In genomic region chr5:30912156-30912555, GRCm38 (mm10) we compare ENCODE assay signal across 7 mouse cellular contexts. TPM values are rescaled to one million over a fixed set of nuclear protein-coding genes. Genes with fewer than 3 reads are reported as not detected.
DNase-seq lines count a peak whose midpoint lies in the region; ATAC-seq lines count a peak whose summit lies in the region.

No protein-coding gene starts in this region.

- H3K9ac ChIP-seq in neural tube, embryonic 11.5 days (ENCODE audit: low read length), result no peak overlapping the region
- no peak overlapping the region for H3K9ac ChIP-seq in heart, embryonic 12.5 days
- H3K9ac ChIP-seq in limb, embryonic 15.5 days, result no peak overlapping the region

- no peaks in the 10 kb centered on the region; the same call in 1 of the 2 replicates for H3K36me3 ChIP-seq in neural tube, embryonic 11.5 days (ENCODE audit: control insufficient read depth, insufficient read depth, low read length)
- peaks cover 6% of the 10 kb centered on the region for H3K36me3 ChIP-seq in heart, embryonic 12.5 days
- peaks cover 4% of the 10 kb centered on the region for H3K36me3 ChIP-seq in limb, embryonic 15.5 days

- no peak for DNase-seq in neural tube, embryonic 11.5 days (ENCODE audit: low spot score)
- no peak for DNase-seq in neural tube, embryonic 10.5 days (ENCODE audit: extremely low spot score, low spot score)
- no peak for DNase-seq in c-Kit-positive CD71-positive TER-119-positive erythroid progenitor cells, embryonic 14.5 days (ENCODE audit: low spot score)
- no peak for DNase-seq in layer of hippocampus, postnatal 25 days (ENCODE audit: extremely low spot score in 1 of 2, low spot score in 1 of 2)

- H3K4me1 ChIP-seq in neural tube, embryonic 11.5 days (ENCODE audit: control insufficient read depth, insufficient read depth, low read length), result peaks cover 19% of the 10 kb centered on the region
- H3K4me1 ChIP-seq in heart, embryonic 12.5 days (replicated peaks), result peaks cover 83% of the 10 kb centered on the region
- peaks cover 76% of the 10 kb centered on the region for H3K4me1 ChIP-seq in limb, embryonic 15.5 days

- no peaks in the 10 kb centered on the region for H3K27me3 ChIP-seq in neural tube, embryonic 11.5 days (ENCODE audit: control insufficient read depth, insufficient read depth, low read length)
- no peaks in the 10 kb centered on the region for H3K27me3 ChIP-seq in heart, embryonic 12.5 days (replicated peaks)
- no peaks in the 10 kb centered on the region for H3K27me3 ChIP-seq in limb, embryonic 15.5 days

- no peaks in the 10 kb centered on the region for H3K9me3 ChIP-seq in neural tube, embryonic 11.5 days (ENCODE audit: control insufficient read depth, low read length)
- H3K9me3 ChIP-seq in heart, embryonic 12.5 days (replicated peaks), result no peaks in the 10 kb centered on the region
- H3K9me3 ChIP-seq in limb, embryonic 15.5 days, result no peaks in the 10 kb centered on the region

- 74% methylated on average over 5 of the region's 5 CpGs for WGBS in neural tube, embryonic 11.5 days
- WGBS in heart, embryonic 12.5 days, result 50% methylated on average over 5 of the region's 5 CpGs
- 38% methylated on average over 5 of the region's 5 CpGs for WGBS in limb, embryonic 15.5 days

- no peak overlapping the region for H3K4me3 ChIP-seq in neural tube, embryonic 11.5 days (ENCODE audit: low read depth, low read length)
- H3K4me3 ChIP-seq in heart, embryonic 12.5 days, result no peak overlapping the region
- H3K4me3 ChIP-seq in limb, embryonic 15.5 days, result no peak overlapping the region

- no peak overlapping the region for H3K4me2 ChIP-seq in neural tube, embryonic 11.5 days (ENCODE audit: low read depth)
- no peak overlapping the region for H3K4me2 ChIP-seq in heart, embryonic 12.5 days
- H3K4me2 ChIP-seq in limb, embryonic 15.5 days, result no peak overlapping the region

- no peak for ATAC-seq in neural tube, embryonic 11.5 days (ENCODE audit: insufficient read depth, low FRiP score, low TSS enrichment)
- no peak for ATAC-seq in heart, embryonic 12.5 days (ENCODE audit: insufficient number of reproducible peaks, low FRiP score)
- no peak for ATAC-seq in limb, embryonic 15.5 days (ENCODE audit: insufficient number of reproducible peaks, low FRiP score, low TSS enrichment, low read depth)
- ATAC-seq in CD4-positive, CD25-positive, alpha-beta regulatory T cell, adult 4 months, result no peak

- H3K27ac ChIP-seq in neural tube, embryonic 11.5 days (ENCODE audit: low read depth, low read length), result peak overlapping the region; percentile 87
- H3K27ac ChIP-seq in heart, embryonic 12.5 days (ENCODE audit: poor library complexity, severe bottlenecking), result peak overlapping the region; percentile 94
- peak overlapping the region; percentile 98 for H3K27ac ChIP-seq in limb, embryonic 15.5 days

RNA-seq across cellular contexts. Expression of gene Emilin1, which starts 1.0 kb away (rescaled TPM):
- polyA plus RNA-seq in neural tube, embryonic 11.5 days (2014; fragmentation: Nextera tagmentation; extraction: Ambion mirVana), result 59.7 and 69.8 TPM in 2 replicates
- polyA plus RNA-seq in heart, embryonic 12.5 days (2016; fragmentation: Nextera tagmentation; extraction: Ambion mirVana), result 179 and 187 TPM in 2 replicates
- polyA plus RNA-seq in limb, embryonic 15.5 days (2015; fragmentation: Nextera tagmentation; extraction: Ambion mirVana), result 274 and 287 TPM in 2 replicates
- polyA plus RNA-seq in CD4-positive, CD25-positive, alpha-beta regulatory T cell, adult 4 months (2017; shearing (Covaris generic)), result under 1 TPM; 0.32 to 0.90 TPM
- total RNA-seq in layer of hippocampus, postnatal 25 days (2021), result 1 to 10 TPM; 2.5 to 3.4 TPM

RNA-seq across cellular contexts. Expression of gene Ost4, which starts 4.6 kb away (rescaled TPM):
- 354 and 368 TPM in 2 replicates for polyA plus RNA-seq in neural tube, embryonic 11.5 days (2014; fragmentation: Nextera tagmentation; extraction: Ambion mirVana)
- 386 and 388 TPM in 2 replicates for polyA plus RNA-seq in heart, embryonic 12.5 days (2016; fragmentation: Nextera tagmentation; extraction: Ambion mirVana)
- polyA plus RNA-seq in limb, embryonic 15.5 days (2015; fragmentation: Nextera tagmentation; extraction: Ambion mirVana), result 464 and 505 TPM in 2 replicates
- polyA plus RNA-seq in CD4-positive, CD25-positive, alpha-beta regulatory T cell, adult 4 months (2017; shearing (Covaris generic)), result 100 to 1,000 TPM; 200 to 285 TPM
- total RNA-seq in layer of hippocampus, postnatal 25 days (2021), result 100 to 1,000 TPM in 1 of 2 experiments, 10 to 100 TPM in 1; 92.7 to 101 TPM

RNA-seq across cellular contexts. Expression of gene Khk, which starts 9.1 kb away (rescaled TPM):
- polyA plus RNA-seq in neural tube, embryonic 11.5 days (2014; fragmentation: Nextera tagmentation; extraction: Ambion mirVana), result 7.9 and 9.6 TPM in 2 replicates
- polyA plus RNA-seq in heart, embryonic 12.5 days (2016; fragmentation: Nextera tagmentation; extraction: Ambion mirVana), result 6.5 and 8.1 TPM in 2 replicates
- 23.6 and 28.1 TPM in 2 replicates for polyA plus RNA-seq in limb, embryonic 15.5 days (2015; fragmentation: Nextera tagmentation; extraction: Ambion mirVana)
- 10 to 100 TPM; 20.3 to 26.3 TPM for polyA plus RNA-seq in CD4-positive, CD25-positive, alpha-beta regulatory T cell, adult 4 months (2017; shearing (Covaris generic))
- total RNA-seq in layer of hippocampus, postnatal 25 days (2021), result 10 to 100 TPM; 12.3 to 15.5 TPM

RNA-seq across cellular contexts. Expression of gene Agbl5, which starts 23.7 kb away (rescaled TPM):
- polyA plus RNA-seq in neural tube, embryonic 11.5 days (2014; fragmentation: Nextera tagmentation; extraction: Ambion mirVana), result 23.2 and 25.3 TPM in 2 replicates
- polyA plus RNA-seq in heart, embryonic 12.5 days (2016; fragmentation: Nextera tagmentation; extraction: Ambion mirVana), result 12.5 and 14.4 TPM in 2 replicates
- 16.4 and 21.9 TPM in 2 replicates for polyA plus RNA-seq in limb, embryonic 15.5 days (2015; fragmentation: Nextera tagmentation; extraction: Ambion mirVana)
- 1 to 10 TPM; 4.4 to 5.5 TPM for polyA plus RNA-seq in CD4-positive, CD25-positive, alpha-beta regulatory T cell, adult 4 months (2017; shearing (Covaris generic))
- total RNA-seq in layer of hippocampus, postnatal 25 days (2021), result 10 to 100 TPM; 13.0 to 14.5 TPM

RNA-seq across cellular contexts. Expression of gene Cgref1, which starts 33.2 kb away (rescaled TPM):
- polyA plus RNA-seq in neural tube, embryonic 11.5 days (2014; fragmentation: Nextera tagmentation; extraction: Ambion mirVana), result 8.6 and 9.1 TPM in 2 replicates
- 4.9 and 5.2 TPM in 2 replicates for polyA plus RNA-seq in heart, embryonic 12.5 days (2016; fragmentation: Nextera tagmentation; extraction: Ambion mirVana)
- 21.0 and 31.7 TPM in 2 replicates for polyA plus RNA-seq in limb, embryonic 15.5 days (2015; fragmentation: Nextera tagmentation; extraction: Ambion mirVana)
- polyA plus RNA-seq in CD4-positive, CD25-positive, alpha-beta regulatory T cell, adult 4 months (2017; shearing (Covaris generic)), result 1 to 10 TPM in 1 of 2 experiments, not detected in 1; 1.7 TPM
- total RNA-seq in layer of hippocampus, postnatal 25 days (2021), result 10 to 100 TPM; 14.5 to 16.7 TPM

Comparison
In these comparisons a context has a peak if more than half of its experiments do, and no peak if none do; other contexts are left out.
1. RNA of gene Emilin1, which starts 1.0 kb away (polyA plus RNA-seq): 274 to 287 TPM in limb, embryonic 15.5 days, 179 to 187 TPM in heart, embryonic 12.5 days and 59.7 to 69.8 TPM in neural tube, embryonic 11.5 days; 0.32 to 0.90 TPM in CD4-positive, CD25-positive, alpha-beta regulatory T cell, adult 4 months; every median in the first group is over 10 times any median in the second.
2. Peak in every context shown above with its lines, with median percentiles within 50 percentile points of each other: H3K27ac ChIP-seq.